Mouse (Mus musculus): ENCODE results near the gene Olfr1344.

- TF ChIP-seq CTCF (IDR thresholded peaks at IDR 0.05; ENCODE audit: insufficient read depth, low read length): no peak
- TF ChIP-seq POLR2A (IDR thresholded peaks at IDR 0.05; ENCODE audit: borderline replicate concordance, extremely low read depth, low read depth, low read length): no peak
Observed at GRCm38 (mm10) chr7:6455868-6456267, 17.4 kb downstream of the Olfr1344 start, which contains the start of gene Olfr1336.

Measured in lung, adult 2 months (tissue).